Mouse (Mus musculus) midbrain, embryonic 11.5 days (tissue): ENCODE measurements at regions not wholly inside any gene's neighbourhood (a gene's known extent, or its start where the extent isn't known, plus 50 kb on each side); places are given as distances from the start of the nearest gene placed in this dataset.

Source experiments
- ATAC-seq: fragments of 200-750 bp; cut with Nextera tagmentation; 2 replicates; pipeline ENCODE4 v1.8.0; 2017; ENCODE audit warnings: moderate TSS enrichment, moderate library complexity; ENCODE audit not compliant: low FRiP score
- DNase-seq: peaks from one replicate; pipeline ENCODE4 v3.0.0; 2015; ENCODE audit warnings: low spot score; ENCODE audit errors: missing footprints
- H3K27ac ChIP-seq: fragments of 300-500 bp; sonication (generic); 2 replicates; pipeline ENCODE4 v1.5.1; 2014; ENCODE audit warnings: low read depth, low read length
- H3K27me3 ChIP-seq: fragments of 300-500 bp; sonication (generic); 2 replicates; pipeline ENCODE4 v1.6.1; 2014; ENCODE audit warnings: mild to moderate bottlenecking, low read length, moderate library complexity, mixed read lengths; ENCODE audit not compliant: control insufficient read depth, insufficient read depth
- H3K36me3 ChIP-seq: fragments of 300-500 bp; sonication (generic); 2 replicates; pipeline ENCODE4 v1.6.1; 2014; ENCODE audit warnings: mild to moderate bottlenecking, low read length, moderate library complexity, mixed read lengths; ENCODE audit not compliant: control insufficient read depth, insufficient read depth
- H3K4me1 ChIP-seq: fragments of 300-500 bp; sonication (generic); 2 replicates; pipeline ENCODE4 v1.6.1; 2014; ENCODE audit warnings: low read length; ENCODE audit not compliant: control insufficient read depth, insufficient read depth
- H3K4me2 ChIP-seq: fragments of 300-500 bp; sonication (generic); 2 replicates; pipeline ENCODE4 v1.6.1; 2014; ENCODE audit warnings: mild to moderate bottlenecking, moderate library complexity
- H3K4me3 ChIP-seq: fragments of 300-500 bp; sonication (generic); 2 replicates; pipeline ENCODE4 v1.5.1; 2014; ENCODE audit warnings: low read depth, low read length
- H3K9ac ChIP-seq: fragments of 300-500 bp; sonication (generic); 2 replicates; pipeline ENCODE4 v1.6.1; 2014; ENCODE audit warnings: low read length
- H3K9me3 ChIP-seq: fragments of 300-500 bp; sonication (generic); 2 replicates; pipeline ENCODE4 v1.6.1; 2016; ENCODE audit warnings: low read length; ENCODE audit not compliant: control insufficient read depth
- WGBS: fragments of 180-500 bp; shearing (Covaris S2); extraction: QIAGEN DNeasy Blood & Tissue Kit; methylation state at CpG from one replicate; pipeline ENCODE4 v1.1.7; 2014; 5-methylcytosine and 5-hydroxymethylcytosine counted together

DNA sequence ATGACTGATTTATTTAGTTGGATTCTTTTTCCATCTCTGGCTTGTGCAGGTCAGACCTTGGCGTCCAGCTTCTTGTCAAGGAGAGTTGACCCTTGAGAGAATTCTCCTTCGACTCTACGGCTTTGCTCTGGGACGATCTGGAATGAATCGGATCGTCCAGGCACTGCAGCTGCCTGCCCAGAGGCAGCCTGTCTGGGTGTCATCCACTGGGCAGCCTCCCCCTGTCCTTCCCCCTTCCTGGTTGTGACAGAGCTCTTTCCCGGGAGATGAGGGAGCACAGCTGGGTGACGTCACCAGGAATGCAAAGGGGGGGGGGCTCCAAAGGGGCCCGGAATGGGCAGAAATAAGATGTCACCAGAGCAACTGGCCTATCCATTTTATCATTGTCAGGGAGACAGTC is 101.9 kb downstream of the Gm525 start:
- Histone ChIP-seq H3K27ac (no peak overlapping the region), H3K36me3 (no peaks in the 10 kb centered on the region), H3K27me3 (no peaks in the 10 kb centered on the region), H3K4me3 (no peak overlapping the region), H3K4me2 (no peak overlapping the region; the same call in 1 of the 2 replicates), H3K4me1 (0 out of 2 replicates have a peak, but pooled peaks cover 3% of the 10 kb centered on the region), H3K9ac (no peak overlapping the region), H3K9me3 (no peaks in the 10 kb centered on the region)
- WGBS = 19% methylated on average over 8 of the region's 9 CpGs
- DNase-seq (peak; percentile 87), ATAC-seq (peak; percentile 35; the same call in 1 of the 2 replicates)

DNA sequence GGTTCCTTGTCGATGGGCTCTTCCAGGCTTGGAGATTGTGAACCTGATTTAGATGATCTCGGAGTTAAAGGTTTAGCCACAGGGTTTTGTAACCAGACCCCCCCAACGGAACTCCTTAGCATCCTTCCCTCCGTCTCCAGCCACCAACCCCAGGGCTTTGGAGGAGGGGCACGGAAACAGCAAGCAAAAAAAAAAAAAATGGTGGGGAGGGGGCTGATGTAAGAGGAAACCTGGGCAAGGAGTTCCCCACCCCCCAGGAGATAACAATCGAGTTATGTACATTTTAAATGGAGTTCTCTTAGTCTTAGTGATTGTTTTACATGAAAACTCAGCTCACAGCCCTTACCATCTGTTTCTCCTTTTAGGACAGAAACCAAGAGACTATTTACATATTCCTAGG is 101.3 kb downstream of the Gm525 start:
- Histone ChIP-seq H3K27ac (no peak overlapping the region), H3K9me3 (no peaks in the 10 kb centered on the region), H3K4me1 (0 out of 2 replicates have a peak, but pooled peaks cover 3% of the 10 kb centered on the region), H3K9ac (no peak overlapping the region), H3K4me3 (no peak overlapping the region), H3K4me2 (no peak overlapping the region), H3K36me3 (no peaks in the 10 kb centered on the region), H3K27me3 (no peaks in the 10 kb centered on the region)
- DNase-seq = no peak
- ATAC-seq = no peak
- 41% methylated on average over 6 of the region's 6 CpGs for WGBS

DNA sequence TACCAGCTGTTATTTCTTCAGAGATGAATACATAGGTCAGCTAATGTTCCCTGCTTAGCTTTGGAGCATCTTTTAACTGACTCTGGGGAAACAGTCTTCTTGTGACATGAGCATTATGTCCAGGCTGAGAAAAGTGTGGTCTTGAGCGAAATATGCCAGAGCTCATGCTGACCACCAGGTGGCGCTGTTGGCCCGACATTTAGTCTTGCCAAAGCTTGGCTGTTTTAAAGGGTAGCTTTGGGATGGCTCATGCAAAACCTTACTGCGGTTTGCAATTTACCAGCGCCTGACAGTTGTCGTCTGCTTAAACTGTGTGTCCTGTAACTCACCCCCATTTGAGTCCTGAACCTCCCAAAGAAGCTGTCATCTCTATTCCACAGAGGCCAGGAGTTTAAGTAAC is 91.6 kb downstream of the Gm525 start:
- 18% methylated on average over 6 of the region's 6 CpGs for WGBS
- Histone ChIP-seq H3K4me1 (no peaks in the 10 kb centered on the region), H3K36me3 (no peaks in the 10 kb centered on the region), H3K9ac (no peak overlapping the region), H3K4me2 (no peak overlapping the region), H3K27ac (no peak overlapping the region), H3K9me3 (no peaks in the 10 kb centered on the region), H3K4me3 (no peak overlapping the region), H3K27me3 (no peaks in the 10 kb centered on the region)
- peak; percentile 98 for DNase-seq
- ATAC-seq = 0 out of 2 replicates have a peak, but pooled peaks have one; percentile 46

DNA sequence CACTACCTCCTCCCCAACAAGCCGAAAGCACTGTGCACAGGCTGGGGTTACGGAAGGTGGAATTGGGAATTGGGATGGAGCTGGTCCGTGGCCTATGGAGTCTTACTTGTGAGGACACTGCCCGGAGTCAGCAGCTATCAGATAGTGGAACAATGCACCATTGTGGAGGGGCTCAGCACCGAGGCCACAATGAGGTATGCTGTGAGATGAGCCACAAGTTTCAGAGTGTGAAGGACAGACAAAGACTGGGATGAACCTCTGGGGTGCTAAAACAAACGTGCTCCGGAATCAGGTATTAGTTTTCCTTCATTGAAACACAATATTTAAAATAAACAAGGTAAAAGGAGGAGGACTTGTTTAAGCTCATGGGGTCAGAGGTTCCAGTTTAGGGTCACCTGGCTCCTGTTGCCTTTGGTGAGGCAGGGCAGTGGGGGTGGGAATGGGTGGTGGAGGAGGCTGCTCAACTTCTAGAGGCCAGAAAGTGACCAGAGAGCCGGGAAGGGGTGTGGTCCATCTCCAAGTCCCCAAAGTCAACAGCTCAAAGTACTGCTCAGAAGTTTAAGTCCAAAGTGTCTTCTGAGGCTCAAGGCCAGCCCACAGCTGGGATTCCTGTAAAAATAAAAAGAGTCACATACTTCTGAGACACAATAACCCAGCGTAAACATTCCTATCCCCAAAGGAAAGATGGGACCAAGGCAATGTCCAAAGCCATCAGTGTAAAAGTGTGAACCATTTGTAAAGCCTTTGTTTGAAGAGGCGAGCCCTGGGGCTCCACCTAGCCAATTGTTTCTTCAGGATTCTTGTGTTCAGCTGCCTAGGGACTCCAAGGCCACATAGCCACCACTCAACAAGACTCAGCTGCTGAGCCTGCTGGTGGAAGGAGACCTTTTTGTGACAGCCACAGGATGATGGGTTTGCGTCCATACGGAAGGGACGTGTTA is 80.1 kb downstream of the Gm525 start:
- Histone ChIP-seq H3K27me3 (no peaks in the 10 kb centered on the region), H3K36me3 (no peaks in the 10 kb centered on the region), H3K27ac (no peak overlapping the region), H3K4me2 (no peak overlapping the region), H3K9ac (no peak overlapping the region), H3K9me3 (no peaks in the 10 kb centered on the region), H3K4me3 (no peak overlapping the region), H3K4me1 (no peaks in the 10 kb centered on the region)
- 80% methylated on average over 13 of the region's 13 CpGs for WGBS
- DNase-seq = no peak
- ATAC-seq = no peak

DNA sequence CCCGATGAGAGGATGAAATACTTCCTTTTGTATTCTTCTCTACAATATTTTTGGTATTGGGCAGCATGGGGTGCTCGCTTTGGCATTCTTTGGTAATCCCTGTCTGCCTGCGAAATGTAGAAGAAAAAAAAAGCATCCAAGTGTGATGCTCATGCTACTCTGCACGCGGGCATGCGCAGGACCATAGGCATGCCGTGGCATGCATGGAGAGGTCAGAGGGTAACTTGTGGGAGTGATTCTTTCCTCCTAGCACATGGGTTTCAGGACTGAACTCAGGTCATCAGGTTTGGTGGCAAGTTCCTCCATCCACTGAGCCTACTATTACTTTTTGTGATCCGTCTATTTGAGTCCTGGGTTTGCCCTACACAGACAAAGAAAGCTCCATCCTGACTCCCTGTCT is 74.3 kb downstream of the Gm525 start:
- no peak for ATAC-seq
- no peaks in the 10 kb centered on the region for H3K9me3 ChIP-seq

DNA sequence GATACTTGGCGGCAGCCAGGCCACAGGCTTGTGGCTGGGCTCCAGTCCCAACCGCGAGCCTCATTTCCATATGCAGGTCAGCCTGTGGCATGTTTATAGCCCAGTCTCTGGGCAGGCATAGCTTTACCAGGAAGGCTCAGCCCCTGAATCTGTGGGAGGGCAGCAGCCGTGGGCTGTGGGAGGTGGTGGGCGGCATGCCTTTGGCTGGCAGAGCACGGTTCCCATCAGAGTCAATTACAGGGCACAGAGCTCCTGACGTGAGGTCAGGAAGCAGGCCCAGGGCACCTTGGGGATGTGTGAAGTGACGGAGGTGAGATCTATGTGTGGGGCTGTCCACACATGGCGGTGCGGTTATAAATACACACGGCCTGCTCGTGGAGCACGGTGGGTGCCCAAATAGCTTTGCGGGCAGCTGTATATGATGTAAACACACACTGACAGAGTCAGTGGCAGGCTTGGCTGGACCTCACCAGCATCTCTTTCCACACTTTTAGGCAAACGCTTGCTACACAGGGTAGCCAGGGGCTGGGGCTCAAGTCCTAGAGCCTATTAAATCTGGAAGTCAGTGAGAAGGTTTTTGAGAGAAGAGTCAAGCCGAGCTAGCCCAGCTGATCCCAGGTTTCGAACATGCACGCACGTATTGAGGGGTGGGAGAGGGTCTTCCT is 71.8 kb downstream of the Gm525 start:
- no peaks in the 10 kb centered on the region for H3K27me3 ChIP-seq
- DNase-seq = no peak
- H3K9ac ChIP-seq = no peak overlapping the region
- peaks cover 8% of the 10 kb centered on the region for H3K4me1 ChIP-seq
- H3K27ac ChIP-seq = no peak overlapping the region
- H3K4me3 ChIP-seq = no peak overlapping the region
- no peak overlapping the region for H3K4me2 ChIP-seq
- WGBS = 79% methylated on average over 19 of the region's 19 CpGs
- ATAC-seq = no peak
- no peaks in the 10 kb centered on the region for H3K36me3 ChIP-seq
- no peaks in the 10 kb centered on the region for H3K9me3 ChIP-seq

More for the DNA sequence above, 74.3 kb downstream of the Gm525 start:
- no peak for DNase-seq
- H3K27me3 ChIP-seq = no peaks in the 10 kb centered on the region
- no peak overlapping the region for H3K27ac ChIP-seq
- 93% methylated on average over 8 of the region's 8 CpGs for WGBS
- no peaks in the 10 kb centered on the region; the same call in 1 of the 2 replicates for H3K4me1 ChIP-seq
- H3K36me3 ChIP-seq = no peaks in the 10 kb centered on the region
- H3K9ac ChIP-seq = no peak overlapping the region
- H3K4me2 ChIP-seq = no peak overlapping the region
- H3K4me3 ChIP-seq = no peak overlapping the region

DNA sequence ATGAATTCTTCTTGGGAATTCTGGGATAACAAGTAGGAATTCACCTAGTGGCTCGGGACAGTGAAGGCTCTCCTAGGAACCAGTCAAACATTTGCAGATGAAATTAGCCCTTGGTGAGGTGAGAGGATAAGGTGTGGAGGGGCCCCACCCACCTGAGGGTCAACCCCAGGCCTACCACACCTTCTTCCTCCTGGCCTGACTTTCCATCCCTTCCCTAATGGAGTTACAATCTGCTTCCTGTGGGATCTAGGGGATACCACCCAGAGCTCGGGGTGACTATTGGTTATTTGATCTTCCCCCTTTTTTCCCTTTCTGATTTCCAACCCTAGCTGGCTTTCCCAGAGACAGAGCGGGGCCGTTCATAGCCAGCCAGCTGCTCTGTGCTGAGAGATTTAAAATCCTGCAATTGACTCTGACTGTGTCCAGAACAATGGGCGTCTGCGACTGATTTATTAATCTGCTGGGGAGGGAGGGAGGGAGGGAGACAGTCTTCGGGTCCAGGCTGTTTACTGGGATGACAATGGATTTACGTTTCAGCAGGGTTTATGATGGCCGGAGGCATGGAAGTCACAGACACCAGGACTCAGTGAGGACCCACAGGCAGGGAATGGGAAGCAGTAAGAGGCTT is 69.0 kb downstream of the Gm525 start:
- no peak for DNase-seq
- 41% methylated on average over 9 of the region's 9 CpGs for WGBS
- peaks cover 8% of the 10 kb centered on the region for H3K4me1 ChIP-seq
- no peak overlapping the region for H3K9ac ChIP-seq
- no peak overlapping the region for H3K27ac ChIP-seq
- H3K9me3 ChIP-seq = no peaks in the 10 kb centered on the region
- H3K4me3 ChIP-seq = no peak overlapping the region
- H3K36me3 ChIP-seq = no peaks in the 10 kb centered on the region
- peak; percentile 50; the same call in 1 of the 2 replicates for ATAC-seq
- no peaks in the 10 kb centered on the region for H3K27me3 ChIP-seq
- no peak overlapping the region for H3K4me2 ChIP-seq
